Mouse (Mus musculus) brain, adult 2 months (tissue): ENCODE measurements at regions not wholly inside any gene's neighbourhood (a gene's known extent, or its start where the extent isn't known, plus 50 kb on each side); places are given as distances from the start of the nearest gene placed in this dataset.
A peak's percentile ranks its signal among the peaks of the same experiment; 100 is the strongest.

Experiments
- DNase-seq: peaks from one replicate; pipeline ENCODE4 v3.0.0; 2011; ENCODE audit warnings: low read depth, low spot score

- peak; percentile 6 for DNase-seq
Observed at GRCm38 (mm10) chr13:73158016-73158415, 102.3 kb upstream of the Irx4 start.

- DNase-seq, result no peak
Observed at GRCm38 (mm10) chr13:73159454-73159853, 100.8 kb upstream of the Irx4 start.

GRCm38 (mm10) chr13:73159865-73160264, 100.4 kb upstream of the Irx4 start:
- DNase-seq, result no peak

GRCm38 (mm10) chr13:73160289-73160688, 100.0 kb upstream of the Irx4 start:
- DNase-seq, result peak; percentile 74

- DNase-seq, result no peak
Observed at GRCm38 (mm10) chr13:73170301-73170700, 90.0 kb upstream of the Irx4 start.

- DNase-seq, result no peak
Observed at GRCm38 (mm10) chr13:73207931-73208448, 52.3 kb upstream of the Irx4 start.
